Mouse (Mus musculus): ENCODE measurements around the gene Cox6a2. TPM values are rescaled to one million over a fixed set of nuclear protein-coding genes. Genes with fewer than 3 reads are reported as not detected.

Gene Cox6a2
- 16.9 and 867 TPM in 2 replicates for polyA plus RNA-seq (2012; rRNA removed; ENCODE audit: low replicate concordance)

GRCm38 (mm10) chr7:128206152-128206551 lies at the start of gene Cox6a2:
TSS of gene Cox6a2 (minus strand) at chr7:128206387.

GRCm38 (mm10) chr7:128246496-128247391 lies 40.6 kb upstream of the Cox6a2 start, which contains the start of gene Tgfb1i1:
TSS of gene Tgfb1i1 (plus strand) at chr7:128246812.

GRCm38 (mm10) chr7:128237927-128238778 lies 32.0 kb upstream of the Cox6a2 start, which contains the start of gene 9130023H24Rik:
TSS of gene 9130023H24Rik (minus strand) at chr7:128238031.

GRCm38 (mm10) chr7:128236856-128237592 lies 30.8 kb upstream of the Cox6a2 start, which contains the start of gene Armc5:
TSS of gene Armc5 (plus strand) at chr7:128237342.

Other genes with a start within 250 kb of the Cox6a2 start
- gene Fus, start 238.9 kb downstream of the Cox6a2 start, polyA plus RNA-seq (2012; rRNA removed; ENCODE audit: low replicate concordance): 234 and 274 TPM in 2 replicates
- 66.4 and 86.7 TPM in 2 replicates for gene Pycard, start 212.5 kb downstream of the Cox6a2 start, polyA plus RNA-seq (2012; rRNA removed; ENCODE audit: low replicate concordance)
- gene Trim72, start 202.4 kb downstream of the Cox6a2 start, polyA plus RNA-seq (2012; rRNA removed; ENCODE audit: low replicate concordance): 0.69 and 38.4 TPM in 2 replicates
- 36.0 and 38.8 TPM in 2 replicates for gene Itgam, start 143.7 kb downstream of the Cox6a2 start, polyA plus RNA-seq (2012; rRNA removed; ENCODE audit: low replicate concordance)
- 0.11 and 0.47 TPM in 2 replicates for gene Gm49368, start 143.7 kb downstream of the Cox6a2 start, polyA plus RNA-seq (2012; rRNA removed; ENCODE audit: low replicate concordance)
- 7.6 TPM in 2 replicates for gene Itgax, start 76.8 kb downstream of the Cox6a2 start, polyA plus RNA-seq (2012; rRNA removed; ENCODE audit: low replicate concordance)
- gene Itgad, start 52.0 kb downstream of the Cox6a2 start, polyA plus RNA-seq (2012; rRNA removed; ENCODE audit: low replicate concordance): 0.33 and 0.51 TPM in 2 replicates
- 28.0 and 53.1 TPM in 2 replicates for gene Armc5, start 31.0 kb upstream of the Cox6a2 start, polyA plus RNA-seq (2012; rRNA removed; ENCODE audit: low replicate concordance)
- 2.0 and 3.5 TPM in 2 replicates for gene 9130023H24Rik, start 31.6 kb upstream of the Cox6a2 start, polyA plus RNA-seq (2012; rRNA removed; ENCODE audit: low replicate concordance)
- 37.4 and 73.3 TPM in 2 replicates for gene Tgfb1i1, start 40.4 kb upstream of the Cox6a2 start, polyA plus RNA-seq (2012; rRNA removed; ENCODE audit: low replicate concordance)
- 0.07 TPM in 1 of 2 replicates, not detected in the other for gene Slc5a2, start 59.3 kb upstream of the Cox6a2 start, polyA plus RNA-seq (2012; rRNA removed; ENCODE audit: low replicate concordance)
- gene BC017158, start 91.8 kb upstream of the Cox6a2 start, polyA plus RNA-seq (2012; rRNA removed; ENCODE audit: low replicate concordance): 48.0 and 53.6 TPM in 2 replicates
- gene Rgs10, start 212.4 kb upstream of the Cox6a2 start, polyA plus RNA-seq (2012; rRNA removed; ENCODE audit: low replicate concordance): 18.1 and 20.5 TPM in 2 replicates

Data from mammary gland, adult 2 months (tissue).